Mouse (Mus musculus): ENCODE results near the gene BC051019. TPM values are rescaled to one million over a fixed set of nuclear protein-coding genes. Genes with fewer than 3 reads are reported as not detected.

Gene BC051019
- total RNA-seq (2021) = 1 to 10 TPM in 1 of 2 experiments, not detected in 1; 1.3 TPM
- long read RNA-seq, experiment 1, partial matches to known transcripts = 0 of 1 reads
- long read RNA-seq, experiment 1, other reads (novel, unspliced or antisense) = 1 of 1 reads
- long read RNA-seq, experiment 2 = 0 reads

DNA sequence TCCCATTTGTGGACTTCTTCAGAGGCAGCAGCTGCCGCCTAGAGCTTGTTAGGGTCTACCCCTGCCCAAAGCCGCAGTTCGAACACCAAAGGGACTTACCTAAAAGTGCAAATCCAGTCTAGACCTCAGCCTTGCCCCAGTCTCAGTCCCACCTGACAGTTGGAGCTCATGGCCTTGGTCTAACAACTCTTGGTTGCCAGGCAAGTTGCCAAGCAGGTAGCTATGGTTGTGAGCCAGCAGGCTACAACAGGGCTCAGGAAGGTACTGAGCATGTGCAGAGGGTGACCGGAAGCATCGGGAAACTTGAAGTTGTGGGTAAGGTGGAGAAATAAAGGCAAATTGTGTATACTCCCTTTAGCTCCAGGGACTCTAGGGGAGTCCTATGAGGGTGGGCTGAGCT lies at the start of gene BC051019:
Gene BC051019, minus strand, starts transcription at position 154 of the 400 bp plus-strand sequence.
- no peak for DNase-seq (ENCODE audit: low spot score in 2 of 2)

DNA sequence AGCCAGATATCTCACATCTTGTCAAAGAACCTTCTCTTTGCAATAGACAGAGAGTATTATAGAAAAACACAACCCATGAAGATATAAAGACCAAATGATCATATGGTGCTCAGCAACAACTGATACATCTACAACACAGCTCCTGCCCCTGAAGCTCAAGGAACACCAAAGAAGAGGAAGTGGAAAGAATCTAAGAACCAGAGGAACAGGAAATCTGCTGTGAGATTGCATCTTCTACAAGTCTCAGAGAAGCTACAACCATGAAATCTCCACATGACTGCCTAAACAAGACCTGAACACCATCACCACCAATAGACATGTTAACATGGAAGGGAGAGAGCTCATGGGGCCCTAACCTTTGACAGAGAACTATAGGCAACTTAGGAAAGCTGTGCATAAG lies 48.6 kb upstream of the BC051019 start:
- DNase-seq (ENCODE audit: low spot score in 2 of 2) = no peak

DNA sequence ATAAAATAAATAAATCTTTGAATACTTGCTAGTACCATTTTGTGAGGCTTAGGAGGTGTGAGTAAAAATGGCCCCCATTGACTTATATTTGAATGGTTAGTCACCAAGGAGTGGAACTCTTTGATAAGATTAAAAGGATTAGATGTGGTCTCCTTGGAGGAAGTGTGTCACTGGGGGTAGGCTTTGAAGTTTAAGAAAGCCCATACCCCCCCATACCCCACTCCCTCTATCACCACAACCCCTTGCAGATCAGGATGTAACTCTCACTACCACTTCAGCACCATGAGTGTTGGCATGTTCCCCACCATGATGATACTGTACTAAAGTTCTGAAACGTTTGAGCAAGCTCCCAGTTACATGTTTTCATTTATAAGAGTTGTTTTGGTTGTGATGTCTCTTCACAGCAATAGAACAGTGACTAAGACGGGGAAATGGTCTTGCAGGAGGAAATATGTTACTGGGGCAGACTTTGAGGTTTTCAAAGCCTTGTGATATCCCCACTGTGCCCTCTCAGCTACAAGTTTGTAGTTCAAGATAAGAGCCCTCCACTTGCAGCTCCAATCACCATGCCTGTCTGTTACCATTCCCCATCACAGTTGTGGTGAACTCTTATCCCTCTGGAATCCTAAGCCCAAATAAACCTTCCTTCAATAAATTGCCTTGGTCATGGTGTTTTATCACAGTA lies 45.2 kb upstream of the BC051019 start:
- no peak for DNase-seq (ENCODE audit: low spot score in 2 of 2)

DNA sequence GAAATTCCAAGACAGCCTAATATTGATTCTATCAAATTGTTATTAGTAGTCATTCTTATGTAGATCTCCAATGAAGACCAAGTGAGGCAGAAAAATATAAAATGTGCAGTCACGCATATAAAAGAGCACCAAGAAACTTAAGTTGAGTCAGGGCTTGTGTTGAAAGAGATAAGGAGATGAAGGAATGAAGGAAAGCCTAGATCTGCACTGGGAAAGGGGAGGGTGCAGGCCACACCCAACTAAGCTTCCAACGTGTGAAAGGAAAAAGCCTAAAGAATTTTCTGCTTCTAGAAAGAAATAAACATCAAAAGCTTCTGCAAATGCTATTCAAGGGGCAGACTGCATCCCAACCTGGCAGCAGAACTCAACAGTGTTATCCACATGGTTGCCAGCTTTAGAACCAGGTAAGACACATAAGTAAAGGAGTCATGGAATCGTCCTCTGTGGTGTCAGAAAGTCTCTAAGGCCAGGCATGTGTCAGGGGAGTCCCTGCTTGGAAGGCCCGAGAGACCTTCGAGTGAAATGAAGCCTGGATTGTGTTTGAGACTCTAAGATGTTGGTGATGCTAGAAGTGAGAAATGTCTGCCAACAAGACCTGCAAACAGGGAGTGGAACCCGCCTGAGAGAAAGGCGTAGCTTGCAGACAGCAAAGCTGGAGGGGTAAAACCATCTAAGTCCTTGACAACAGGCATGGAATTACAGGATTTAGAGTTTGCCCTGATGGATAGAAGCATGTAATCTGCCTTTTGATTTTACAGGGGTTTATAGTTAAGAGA lies 44.1 kb upstream of the BC051019 start:
- no peak for DNase-seq (ENCODE audit: low spot score in 2 of 2)

DNA sequence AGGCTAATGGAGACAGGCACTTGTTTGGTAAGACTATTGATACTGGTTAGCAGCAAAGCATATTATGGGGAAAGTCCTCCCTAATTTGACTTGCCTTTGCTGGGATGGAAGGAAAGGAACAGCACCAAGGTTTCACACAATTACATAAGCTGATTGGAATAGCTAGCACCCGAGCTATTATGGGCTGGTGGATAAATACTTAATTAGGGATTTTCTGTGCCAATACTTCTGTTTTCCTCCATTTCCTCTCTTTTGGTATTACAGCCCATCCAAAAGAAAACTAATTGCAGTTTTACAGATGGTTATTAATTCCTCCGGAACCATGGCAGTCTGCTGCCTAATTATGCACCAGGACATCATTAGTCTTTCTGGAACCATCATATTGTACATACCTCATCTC lies 40.4 kb upstream of the BC051019 start:
- peak in 1 of 2 experiments; percentile 64 for DNase-seq (ENCODE audit: low spot score in 2 of 2)

DNA sequence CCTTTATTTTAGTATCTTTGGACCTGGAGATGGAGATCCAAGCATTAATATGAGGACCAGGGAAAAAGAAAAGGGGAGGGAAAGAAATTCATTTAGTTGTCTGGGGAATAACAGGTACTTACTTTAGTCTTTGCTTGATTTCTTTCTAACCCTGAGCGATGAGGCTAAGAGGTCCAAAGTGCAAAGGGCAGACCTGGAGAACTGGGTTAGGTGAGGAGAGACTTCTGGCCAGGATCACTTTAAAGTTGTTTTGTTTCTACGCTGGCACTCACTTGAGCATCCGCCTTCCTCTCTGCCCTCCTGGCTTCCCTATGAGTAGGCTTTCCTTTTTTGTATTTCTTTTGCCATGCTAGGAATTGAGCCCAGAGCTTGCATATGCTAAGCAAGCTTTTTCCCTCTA lies 32.6 kb upstream of the BC051019 start:
- DNase-seq (ENCODE audit: low spot score in 2 of 2) = no peak

DNA sequence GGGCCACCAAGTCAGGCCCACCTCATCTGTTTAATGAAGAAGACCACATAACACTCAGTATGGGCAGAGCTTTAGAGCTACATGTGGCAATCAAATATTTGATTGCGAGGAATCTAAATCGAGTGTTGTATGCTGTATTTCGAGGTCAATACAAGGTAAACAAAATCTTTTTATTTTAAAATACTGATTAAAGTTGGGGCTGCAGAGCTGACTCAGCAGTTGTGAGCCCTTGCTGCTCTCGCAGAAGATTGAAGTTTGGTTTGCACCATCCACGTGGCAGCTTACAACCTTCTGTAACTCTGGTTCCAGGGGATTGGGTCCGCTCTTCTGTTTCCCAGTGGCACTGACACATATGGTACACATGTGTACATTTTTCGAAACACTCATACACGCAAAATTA lies 30.4 kb upstream of the BC051019 start:
- DNase-seq (ENCODE audit: low spot score in 2 of 2) = no peak

DNA sequence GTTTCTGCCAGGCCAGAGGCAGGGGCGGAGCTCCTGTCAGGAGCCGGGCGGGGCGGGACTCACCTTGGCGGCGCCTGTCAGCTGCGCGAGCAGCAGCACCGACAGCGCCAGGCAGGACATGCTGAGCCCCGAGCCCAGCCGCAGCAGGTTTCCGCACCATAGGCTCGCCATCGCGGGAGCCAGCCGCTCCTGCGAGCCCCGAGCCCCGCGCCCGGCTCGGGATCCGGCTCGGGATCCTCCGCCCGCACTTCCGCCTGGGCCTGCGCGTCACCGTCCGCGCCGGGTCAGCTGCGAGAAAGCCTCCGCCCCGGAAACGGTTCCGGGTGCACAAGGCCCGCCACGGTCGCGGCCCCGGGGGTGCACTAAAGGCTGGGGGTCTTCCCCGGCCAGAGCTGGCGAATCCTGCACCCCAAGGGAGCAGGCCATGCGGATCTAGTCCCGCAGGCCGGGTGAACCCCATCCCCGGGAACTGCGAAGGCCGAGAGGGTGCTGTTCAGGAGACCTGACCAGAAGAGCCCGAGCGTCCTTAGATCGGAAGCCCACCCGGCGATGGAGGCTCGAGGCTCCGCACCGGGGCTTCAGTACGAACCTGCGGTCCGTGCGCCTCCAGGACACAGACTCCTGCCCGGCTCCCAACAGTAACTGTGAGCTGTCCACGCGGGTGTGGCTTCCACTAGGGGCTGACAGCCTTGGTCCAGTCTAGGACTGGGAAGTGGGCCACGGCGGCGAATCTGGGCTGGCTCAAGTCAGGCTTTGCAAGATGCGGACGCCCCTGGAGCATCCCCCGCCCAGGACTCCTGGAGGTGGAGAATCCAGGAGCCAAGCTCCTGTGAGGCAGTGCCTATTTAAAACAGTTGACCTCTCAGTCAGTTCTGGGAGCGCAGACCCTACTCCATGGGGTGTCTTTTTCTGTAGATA lies 28.6 kb upstream of the BC051019 start, which contains the start of gene Tmem9b:
Gene Tmem9b, minus strand, starts transcription at position 868 of the 918 bp plus-strand sequence.
- peak; percentile 77 to 86 for DNase-seq (ENCODE audit: low spot score in 2 of 2)

DNA sequence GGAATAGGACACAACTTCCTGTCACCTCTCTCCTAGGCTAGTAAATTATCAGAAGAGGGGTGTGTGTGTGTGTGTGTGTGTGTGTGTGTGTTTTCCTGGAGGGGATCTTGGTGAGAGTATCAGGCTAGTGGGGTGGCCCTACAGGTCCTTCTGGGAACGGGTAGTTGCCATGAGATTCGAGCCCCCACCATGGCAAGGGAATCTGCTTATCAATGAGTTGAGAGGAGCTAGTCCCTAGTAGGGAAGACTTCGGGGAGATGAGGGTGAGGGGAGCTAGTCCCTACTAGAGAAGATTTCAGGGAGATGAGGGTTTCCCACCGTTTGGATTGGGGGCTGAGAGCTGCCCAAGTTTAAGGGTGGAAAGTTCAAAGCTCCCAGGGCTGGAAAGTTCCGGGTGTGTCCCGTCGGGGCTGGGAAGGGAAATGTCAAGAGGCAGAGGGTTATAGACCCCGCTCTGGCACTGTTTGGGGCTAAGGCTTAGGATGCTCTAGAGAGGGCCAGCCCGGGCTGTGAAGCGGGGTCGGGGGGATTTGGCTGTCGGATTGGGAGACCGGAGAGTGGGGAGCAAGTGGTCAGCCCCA lies 27.9 kb upstream of the BC051019 start:
- DNase-seq (ENCODE audit: low spot score in 2 of 2) = no peak

DNA sequence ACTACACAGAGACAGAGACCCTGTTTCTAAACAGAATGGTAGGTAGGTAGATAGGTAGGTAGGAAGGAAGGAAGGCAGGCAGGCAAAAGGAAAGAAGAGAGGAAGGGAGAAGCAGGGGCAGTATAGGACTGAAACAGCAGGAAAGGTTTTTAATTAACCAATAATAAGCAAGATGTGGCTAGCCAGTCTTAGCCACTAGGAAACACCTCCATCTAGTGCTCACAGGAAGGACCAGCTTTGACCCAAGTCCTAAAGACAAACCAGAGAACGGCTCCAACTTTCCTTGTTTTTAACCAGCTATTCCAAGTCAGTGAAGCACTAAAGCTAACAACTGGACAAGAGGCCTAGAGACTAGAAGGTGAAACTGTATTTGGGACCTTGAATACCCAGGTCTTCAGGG lies 24.1 kb upstream of the BC051019 start:
- DNase-seq (ENCODE audit: low spot score in 2 of 2) = no peak

DNA sequence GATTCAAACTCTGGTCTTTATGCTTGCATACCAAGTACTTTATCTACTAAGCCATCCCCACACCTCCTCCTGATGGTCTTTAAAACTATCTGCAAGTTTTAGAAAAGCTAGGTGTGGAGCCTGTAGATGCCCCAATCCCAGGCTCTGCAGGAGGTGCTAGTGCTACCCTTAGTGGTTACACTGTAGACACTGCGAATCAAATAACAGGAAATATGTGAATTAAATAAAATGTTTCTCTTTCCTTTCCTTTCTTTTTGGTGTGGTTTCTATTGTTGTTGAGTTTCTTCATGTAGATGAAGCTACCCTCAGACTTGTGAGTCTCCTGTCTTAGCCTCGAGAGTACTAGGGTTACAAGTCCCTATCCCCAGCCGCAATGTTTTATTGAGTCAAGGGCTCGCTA lies 18.1 kb upstream of the BC051019 start:
- DNase-seq (ENCODE audit: low spot score in 2 of 2) = no peak

DNA sequence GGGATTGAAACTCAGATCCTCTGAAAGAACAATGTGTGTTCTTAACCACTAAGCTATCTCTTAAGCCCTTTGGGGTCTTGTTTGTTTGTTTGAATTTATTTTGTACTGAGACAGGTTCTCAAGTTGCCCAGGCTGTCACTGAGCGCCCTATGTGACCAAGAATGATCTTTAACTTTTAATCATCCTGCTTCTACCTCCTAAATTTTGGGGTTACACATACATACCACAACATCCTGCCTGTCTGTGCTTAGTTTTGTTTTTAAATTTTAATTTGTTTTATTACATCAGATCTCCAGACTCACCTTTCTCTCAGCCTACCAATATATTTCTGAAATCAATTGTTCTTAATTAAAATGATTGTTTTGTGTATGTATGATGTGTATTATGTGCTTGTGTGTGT lies 17.4 kb upstream of the BC051019 start:
- no peak for DNase-seq (ENCODE audit: low spot score in 2 of 2)

DNA sequence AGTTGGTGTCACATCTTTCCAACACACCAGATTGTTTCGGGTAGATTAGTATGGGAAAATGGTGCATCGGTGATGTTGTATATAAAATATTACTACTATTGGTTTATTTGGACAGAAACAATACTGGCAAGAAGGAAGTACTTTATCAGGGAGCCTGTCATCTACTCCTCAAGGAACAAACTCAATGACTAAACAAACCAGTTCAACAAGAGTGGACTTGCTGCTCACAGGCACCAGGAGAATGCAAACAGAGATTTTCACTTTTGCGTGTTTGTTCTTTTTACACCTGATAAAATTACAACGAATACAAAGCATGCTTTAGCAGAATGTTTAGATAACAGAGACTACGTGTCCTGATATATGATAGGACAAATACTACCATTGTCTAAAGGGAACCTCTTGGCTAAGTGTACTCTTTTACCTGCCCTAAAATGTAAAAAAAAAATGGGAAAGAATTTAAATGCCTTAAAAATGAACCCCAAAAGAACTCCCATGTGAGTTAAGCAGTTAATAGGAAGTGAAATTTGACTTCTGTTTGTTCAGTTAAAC lies 16.2 kb upstream of the BC051019 start:
- no peak for DNase-seq (ENCODE audit: low spot score in 2 of 2)

DNA sequence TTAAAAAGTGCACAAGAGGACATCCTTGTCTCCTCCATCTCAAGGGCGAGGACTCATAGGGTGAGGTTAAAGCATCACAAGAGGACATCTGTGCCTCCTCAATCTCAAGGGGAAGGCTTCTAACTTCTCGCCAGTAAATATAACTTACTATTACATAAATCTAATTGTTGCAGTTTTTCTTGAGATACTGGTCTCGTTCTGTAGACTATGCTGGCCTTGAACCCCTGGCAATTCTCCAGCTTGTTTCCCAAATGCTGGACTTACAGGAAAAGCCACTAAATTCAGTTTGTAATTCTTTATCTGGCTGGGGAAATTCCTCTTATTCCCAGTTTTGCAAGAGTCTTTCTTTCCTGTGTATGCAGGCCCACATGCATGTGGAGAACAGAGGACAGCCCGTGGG lies 11.2 kb upstream of the BC051019 start:
- DNase-seq (ENCODE audit: low spot score in 2 of 2) = no peak

DNA sequence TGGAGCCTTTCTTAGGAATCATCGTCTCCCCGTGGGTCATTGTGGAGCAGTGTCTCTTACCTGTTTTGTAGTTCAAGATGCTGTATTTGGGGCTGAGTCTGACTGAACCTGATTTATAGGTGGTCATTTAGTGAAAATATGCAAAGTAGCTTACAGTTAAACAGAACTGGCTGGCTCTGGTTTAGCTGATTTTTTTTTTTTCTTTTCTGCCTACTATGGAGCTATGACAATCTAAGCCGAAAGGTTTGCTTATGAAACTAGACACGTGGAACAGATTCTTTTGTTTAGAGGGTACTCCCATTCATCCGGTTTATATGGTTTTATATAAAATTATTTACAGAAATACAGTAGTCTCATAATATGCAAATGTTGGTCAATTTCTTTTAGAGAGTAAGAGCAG lies 8.0 kb upstream of the BC051019 start, which contains the start of gene Ascl3:
Gene Ascl3, minus strand, starts transcription at position 101 of the 400 bp plus-strand sequence.
- DNase-seq (ENCODE audit: low spot score in 2 of 2) = no peak

DNA sequence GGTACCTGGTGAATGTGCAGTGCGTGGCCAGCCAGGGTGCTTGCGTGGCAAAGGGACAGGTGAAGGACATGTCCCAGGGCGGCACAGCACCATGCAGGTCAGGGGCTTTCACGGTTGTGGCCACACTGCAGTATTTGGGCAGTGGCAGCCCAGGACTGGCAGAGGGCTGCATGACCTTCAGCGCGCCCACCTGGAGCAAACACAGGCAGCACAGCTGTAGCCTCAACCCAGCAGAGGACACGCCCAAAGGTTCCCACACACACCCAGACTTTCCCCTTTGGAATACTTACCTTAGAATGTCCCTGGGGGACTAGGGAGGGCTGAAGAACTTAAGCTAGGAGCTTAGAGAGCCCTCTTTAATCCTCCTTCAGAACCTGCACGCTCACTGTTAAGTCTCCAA lies 536 bp downstream of the BC051019 start:
- DNase-seq (ENCODE audit: low spot score in 2 of 2) = no peak

DNA sequence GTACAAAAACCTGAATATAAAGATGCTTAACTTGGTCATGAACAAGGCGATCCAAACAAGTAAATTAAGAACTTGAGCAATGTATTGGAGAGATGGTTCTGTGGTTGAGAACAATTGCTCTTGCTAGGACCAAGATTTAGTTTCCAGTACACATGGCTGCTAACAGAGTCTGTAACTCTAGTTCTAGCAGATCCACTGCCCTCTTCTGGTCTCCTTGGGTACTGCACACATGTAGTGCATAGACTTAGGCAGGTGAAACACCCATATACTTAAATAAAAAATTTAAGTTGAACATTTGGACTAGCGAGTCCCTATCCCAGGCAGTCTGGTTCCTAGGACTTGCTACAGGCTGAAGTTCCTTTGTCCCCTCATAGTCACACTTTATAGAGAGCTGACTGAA lies 1.0 kb downstream of the BC051019 start:
- no peak for DNase-seq (ENCODE audit: low spot score in 2 of 2)

DNA sequence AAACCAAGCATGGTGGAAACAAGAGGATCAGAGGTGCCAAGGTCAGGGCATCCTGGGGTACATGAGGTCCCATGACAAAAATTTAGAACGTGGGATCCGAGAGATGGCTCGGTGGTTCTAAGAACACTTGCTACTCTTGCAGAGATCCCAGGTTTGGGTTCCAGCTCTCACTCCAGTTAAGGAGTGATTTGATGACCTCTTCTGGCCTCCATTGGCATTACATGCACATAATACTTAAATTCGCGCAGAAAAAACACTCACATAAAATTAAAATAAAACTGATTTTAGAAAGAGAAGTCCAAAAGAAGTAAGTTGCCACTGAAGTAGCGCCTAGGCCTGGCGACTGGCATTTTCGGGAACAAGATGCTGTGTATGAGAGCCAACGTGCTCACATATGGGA lies 4.4 kb downstream of the BC051019 start:
- peak; percentile 18 to 57 for DNase-seq (ENCODE audit: low spot score in 2 of 2)

DNA sequence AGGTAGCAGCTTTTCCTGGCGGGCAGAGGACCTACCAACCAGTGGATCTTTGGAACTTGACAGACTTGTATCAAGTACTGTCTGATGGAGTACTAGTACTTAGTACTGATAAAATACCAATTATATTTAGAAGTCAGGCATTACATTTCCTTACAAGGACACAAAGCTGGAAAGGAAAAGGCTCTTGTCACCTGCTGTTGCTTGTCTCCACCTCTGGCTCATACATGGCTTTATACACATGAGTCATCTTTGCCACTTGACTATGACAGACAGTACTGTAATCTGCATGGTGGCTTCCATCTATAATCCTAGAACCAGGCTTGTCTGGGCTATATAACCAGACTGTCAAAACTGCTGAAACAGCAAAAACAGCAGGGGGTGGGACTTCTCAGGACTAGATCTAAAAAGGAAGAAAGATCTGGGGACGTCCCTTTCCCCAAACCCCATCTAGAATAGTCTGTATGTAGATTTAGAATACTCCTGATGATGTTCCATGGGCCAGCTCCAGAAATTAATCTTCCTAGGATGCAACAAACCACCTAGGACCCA lies 10.1 kb downstream of the BC051019 start:
- DNase-seq (ENCODE audit: low spot score in 2 of 2) = no peak

DNA sequence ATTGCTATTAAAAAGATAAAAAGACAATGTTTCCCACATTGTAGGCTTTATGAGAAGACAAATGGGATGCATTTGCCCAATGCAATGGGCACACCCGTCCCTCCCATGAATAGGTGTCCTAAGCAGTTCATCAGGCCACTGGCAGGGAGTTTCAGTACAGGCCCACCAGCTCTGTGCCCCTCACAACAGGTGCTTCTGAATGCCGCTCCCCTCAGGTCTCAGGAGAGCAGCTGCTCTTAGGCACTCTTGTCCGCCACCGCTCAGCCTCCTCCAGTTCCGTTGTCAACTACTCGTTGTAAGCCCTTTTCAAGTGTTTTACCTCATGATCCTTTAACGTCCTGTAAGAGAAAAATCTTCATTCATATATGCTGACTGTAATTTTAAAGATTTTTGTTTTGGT lies 11.5 kb downstream of the BC051019 start:
- no peak for DNase-seq (ENCODE audit: low spot score in 2 of 2)
